Mouse (Mus musculus) heart, postnatal 36 days (tissue): ENCODE data around the gene Usp49. TPM values are rescaled to one million over a fixed set of nuclear protein-coding genes. Genes with fewer than 3 reads are reported as not detected.
A peak's percentile ranks its signal among the peaks of the same experiment; 100 is the strongest.

Experiments used
- DNase-seq, 2 experiments: peaks; one replicate each; pipeline ENCODE4 v3.0.0; 2021 to 2022
- intact Hi-C: fragments of 180-260 bp; cut with DNase I; formaldehyde crosslinking; loops from one replicate; pipeline ENCODE4 v1.15.1; 2025
- total RNA-seq, 2 experiments: library from RNA; stranded (reverse); gene quantifications; 2 replicates each; pipeline ENCODE4 v1.2.3; 2021

Usp49 gene
- total RNA-seq, 2 experiments from 2014 or later: 3.9 to 4.4 TPM

GRCm38 (mm10) chr17:47687409-47688343 is 57.2 kb downstream of the Usp49 start:
- intact Hi-C loops: loop anchor here (2.0 kb wide), 1 partner anchor 59 kb away; no protein-coding TSS in a partner anchor
- peak; percentile 92 to 94 for DNase-seq

GRCm38 (mm10) chr17:47688344-47688607 is 57.8 kb downstream of the Usp49 start, which contains the start of gene Tomm6:
Gene Tomm6 (minus strand): TSS chr17:47688386.
- intact Hi-C loops: loop anchor here (2.0 kb wide), 1 partner anchor 59 kb away; no protein-coding TSS in a partner anchor
- DNase-seq: no peak

- intact Hi-C loops: loop anchor here (2.0 kb wide), 1 partner anchor 60 kb away; no protein-coding TSS in a partner anchor
Observed at GRCm38 (mm10) chr17:47688608-47689575, 58.4 kb downstream of the Usp49 start, which contains the start of gene Frs3. Gene Frs3 (plus strand): TSS chr17:47689030.

GRCm38 (mm10) chr17:47689894-47690293 is 59.4 kb downstream of the Usp49 start:
- no peak for DNase-seq
- intact Hi-C loops: loop anchor here (2.0 to 5.0 kb wide), 2 partner anchors 61 to 318 kb away; no protein-coding TSS in a partner anchor

More at GRCm38 (mm10) chr17:47688608-47689575, 58.4 kb downstream of the Usp49 start, which contains the start of gene Frs3:
- DNase-seq: peak; percentile 58 to 66

- no peak for DNase-seq
- intact Hi-C loops: loop anchor here (5.0 kb wide), 1 partner anchor 319 kb away; no protein-coding TSS in a partner anchor
Observed at GRCm38 (mm10) chr17:47691650-47692049, 61.2 kb downstream of the Usp49 start.

GRCm38 (mm10) chr17:47693671-47694441 is 63.4 kb downstream of the Usp49 start:
- DNase-seq: peak; percentile 44 to 51
- intact Hi-C loops: loop anchor here (5.0 kb wide), 1 partner anchor 322 kb away; no protein-coding TSS in a partner anchor

GRCm38 (mm10) chr17:47694442-47694502 is 63.8 kb downstream of the Usp49 start, which contains the start of gene Gm21981:
Gene Gm21981 (minus strand): TSS chr17:47694455.
- DNase-seq: no peak
- intact Hi-C loops: loop anchor here (5.0 kb wide), 1 partner anchor 322 kb away; no protein-coding TSS in a partner anchor

- intact Hi-C loops: loop anchor here (5.0 kb wide), 1 partner anchor 322 kb away; no protein-coding TSS in a partner anchor
- peak; percentile 98 for DNase-seq
Observed at GRCm38 (mm10) chr17:47694503-47695336, 64.2 kb downstream of the Usp49 start, which contains the start of gene Prickle4. Gene Prickle4 (minus strand): TSS chr17:47694736.

- DNase-seq: no peak
- intact Hi-C loops: no loop called here
Observed at GRCm38 (mm10) chr17:47695337-47695710, 64.8 kb downstream of the Usp49 start.

- no peak for DNase-seq
- intact Hi-C loops: no loop called here
Observed at GRCm38 (mm10) chr17:47698156-47698555, 67.7 kb downstream of the Usp49 start.

GRCm38 (mm10) chr17:47699055-47699454 is 68.6 kb downstream of the Usp49 start:
- DNase-seq: no peak
- intact Hi-C loops: no loop called here

- no peak for DNase-seq
- intact Hi-C loops: no loop called here
Observed at GRCm38 (mm10) chr17:47701793-47702192, 71.3 kb downstream of the Usp49 start.

GRCm38 (mm10) chr17:47702548-47703345 is 72.3 kb downstream of the Usp49 start:
- intact Hi-C loops: no loop called here
- DNase-seq: no peak

- no peak for DNase-seq
- intact Hi-C loops: no loop called here
Observed at GRCm38 (mm10) chr17:47703556-47703955, 73.1 kb downstream of the Usp49 start.

- DNase-seq: no peak
Observed at GRCm38 (mm10) chr17:47704692-47705091, 74.2 kb downstream of the Usp49 start.

GRCm38 (mm10) chr17:47706196-47706595 is 75.7 kb downstream of the Usp49 start:
- DNase-seq: no peak

More at GRCm38 (mm10) chr17:47704692-47705091, 74.2 kb downstream of the Usp49 start:
- intact Hi-C loops: no loop called here

GRCm38 (mm10) chr17:47707961-47708360 is 77.5 kb downstream of the Usp49 start:
- DNase-seq: no peak
- intact Hi-C loops: no loop called here

More at GRCm38 (mm10) chr17:47706196-47706595, 75.7 kb downstream of the Usp49 start:
- intact Hi-C loops: no loop called here

GRCm38 (mm10) chr17:47708972-47709371 is 78.5 kb downstream of the Usp49 start:
- DNase-seq: no peak
- intact Hi-C loops: no loop called here
